Mouse (Mus musculus) olfactory bulb, adult 2 months (tissue): ENCODE measurements around the gene Gm45837.

ENCODE experiments used
- CTCF ChIP-seq: fragments of 200-500 bp; IDR thresholded peaks from 2 replicates; pipeline ENCODE4 v1.5.1; 2012; ENCODE audit warnings: low read depth, mild to moderate bottlenecking, low read length, moderate library complexity; ENCODE audit not compliant: insufficient read depth
- POLR2A ChIP-seq: fragments of 200-500 bp; IDR thresholded peaks from 2 replicates; pipeline ENCODE4 v1.6.1; 2012; ENCODE audit warnings: mild to moderate bottlenecking, low read depth, low read length, moderate library complexity; ENCODE audit not compliant: insufficient read depth

GRCm38 (mm10) chr7:101478099-101478498 is 67.4 kb downstream of the Gm45837 start:
- TF ChIP-seq POLR2A = no peak
- TF ChIP-seq CTCF = no peak
